Mouse (Mus musculus) stomach, embryonic 14.5 days (tissue): ENCODE results near the gene Pter. TPM values are rescaled to one million over a fixed set of nuclear protein-coding genes. Genes with fewer than 3 reads are reported as not detected.

Experiments used
- ATAC-seq: fragments of 200-750 bp; cut with Nextera tagmentation; 2 replicates; pipeline ENCODE4 v1.8.0; 2017; ENCODE audit warnings: low read depth, moderate TSS enrichment; ENCODE audit not compliant: insufficient number of reproducible peaks, insufficient read depth, low FRiP score
- H3K27ac ChIP-seq: fragments of 300-500 bp; sonication (generic); 2 replicates; pipeline ENCODE4 v1.5.1; 2014; ENCODE audit warnings: mild to moderate bottlenecking, low read length, moderate library complexity, mixed read lengths
- H3K27me3 ChIP-seq: fragments of 300-500 bp; sonication (generic); 2 replicates; pipeline ENCODE4 v1.6.1; 2014; ENCODE audit warnings: low read length, control low read depth, mixed read lengths; ENCODE audit not compliant: control insufficient read depth, insufficient read depth
- H3K36me3 ChIP-seq: fragments of 300-500 bp; sonication (generic); 2 replicates; pipeline ENCODE4 v1.6.1; 2014; ENCODE audit warnings: mild to moderate bottlenecking, control low read depth, low read length, moderate library complexity, mixed read lengths; ENCODE audit not compliant: control insufficient read depth, insufficient read depth
- H3K4me1 ChIP-seq: fragments of 300-500 bp; sonication (generic); 2 replicates; pipeline ENCODE4 v1.6.1; 2014; ENCODE audit warnings: low read length, control low read depth, mixed read lengths; ENCODE audit not compliant: control insufficient read depth, insufficient read depth
- H3K4me2 ChIP-seq: fragments of 300-500 bp; sonication (generic); replicated peaks from 2 replicates; pipeline ENCODE4 v1.6.1; 2014; ENCODE audit warnings: low read depth, low read length, control low read depth
- H3K4me3 ChIP-seq: fragments of 300-500 bp; sonication (generic); 2 replicates; pipeline ENCODE4 v1.5.1; 2014; ENCODE audit warnings: low read depth, low read length, control low read depth
- H3K9ac ChIP-seq: fragments of 300-500 bp; sonication (generic); replicated peaks from 2 replicates; pipeline ENCODE4 v1.6.1; 2014; ENCODE audit warnings: low read depth, mild to moderate bottlenecking, control low read depth, low read length, moderate library complexity, mixed read lengths
- H3K9me3 ChIP-seq: fragments of 300-500 bp; sonication (generic); 2 replicates; pipeline ENCODE4 v1.6.1; 2016; ENCODE audit warnings: low read depth, low read length, control low read depth; ENCODE audit not compliant: control insufficient read depth
- WGBS: fragments of 180-500 bp; shearing (Covaris S2); extraction: QIAGEN DNeasy Blood & Tissue Kit; methylation state at CpG from one replicate; pipeline ENCODE4 v1.1.7; 2014; 5-methylcytosine and 5-hydroxymethylcytosine counted together
- polyA plus RNA-seq: library from polyadenylated mRNA; unstranded; fragments of >200 nt; fragmentation: Nextera tagmentation; extraction: Ambion mirVana; gene quantifications from 2 replicates; pipeline ENCODE4 v1.2.1, GENCODE M21; 2014

Gene Pter
- 22.3 and 25.5 TPM in 2 replicates for polyA plus RNA-seq

GRCm38 (mm10) chr2:12923804-12924591, at the start of gene Pter:
Gene Pter, plus strand, starts transcription at chr2:12924041.
- peak; percentile 98 for ATAC-seq
- no peaks in the 10 kb centered on the region; the same call in 1 of the 2 replicates for H3K4me1 ChIP-seq
- peak within 1 kb of the TSS; percentile 60 for H3K9ac ChIP-seq
- peak within 1 kb of the TSS; percentile 56 for H3K4me3 ChIP-seq
- H3K9me3 ChIP-seq, result no peaks in the 10 kb centered on the region
- no peaks in the 10 kb centered on the region for H3K36me3 ChIP-seq
- under 1% methylated on average over 24 of the region's 24 CpGs for WGBS
- peak within 1 kb of the TSS; percentile 70 for H3K4me2 ChIP-seq
- H3K27me3 ChIP-seq, result no peaks in the 10 kb centered on the region
- peak within 1 kb of the TSS; percentile 80 for H3K27ac ChIP-seq

- H3K4me3 ChIP-seq, result no peak overlapping the region
- H3K9me3 ChIP-seq, result no peaks in the 10 kb centered on the region
- H3K27ac ChIP-seq, result no peak overlapping the region
- no peaks in the 10 kb centered on the region for H3K27me3 ChIP-seq
- H3K9ac ChIP-seq, result no peak overlapping the region
- H3K4me1 ChIP-seq, result no peaks in the 10 kb centered on the region
- no peak for ATAC-seq
- no peak overlapping the region for H3K4me2 ChIP-seq
- 65% methylated on average over 1 of the region's 1 CpGs for WGBS
- H3K36me3 ChIP-seq, result no peaks in the 10 kb centered on the region
These were observed 49.6 kb upstream of the Pter start for GRCm38 (mm10) chr2:12874232-12874631.

GRCm38 (mm10) chr2:12879492-12879891, 44.3 kb upstream of the Pter start:
- ATAC-seq, result no peak
- H3K36me3 ChIP-seq, result no peaks in the 10 kb centered on the region
- no peaks in the 10 kb centered on the region for H3K27me3 ChIP-seq
- no peak overlapping the region for H3K4me2 ChIP-seq
- H3K4me3 ChIP-seq, result no peak overlapping the region
- H3K27ac ChIP-seq, result no peak overlapping the region
- WGBS, result 53% methylated on average over 2 of the region's 2 CpGs
- H3K9me3 ChIP-seq, result no peaks in the 10 kb centered on the region
- no peaks in the 10 kb centered on the region for H3K4me1 ChIP-seq
- no peak overlapping the region for H3K9ac ChIP-seq

GRCm38 (mm10) chr2:12881009-12881408, 42.8 kb upstream of the Pter start:
- H3K4me2 ChIP-seq, result no peak overlapping the region
- no peaks in the 10 kb centered on the region for H3K27me3 ChIP-seq
- ATAC-seq, result no peak
- WGBS, result 92% methylated on average over 1 of the region's 1 CpGs
- H3K36me3 ChIP-seq, result no peaks in the 10 kb centered on the region
- H3K4me1 ChIP-seq, result no peaks in the 10 kb centered on the region
- no peaks in the 10 kb centered on the region for H3K9me3 ChIP-seq
- no peak overlapping the region for H3K27ac ChIP-seq
- no peak overlapping the region for H3K9ac ChIP-seq
- no peak overlapping the region for H3K4me3 ChIP-seq

- Histone ChIP-seq H3K4me1 (no peaks in the 10 kb centered on the region), H3K27ac (no peak overlapping the region), H3K27me3 (no peaks in the 10 kb centered on the region), H3K9me3 (no peaks in the 10 kb centered on the region), H3K36me3 (no peaks in the 10 kb centered on the region), H3K4me2 (no peak overlapping the region), H3K9ac (no peak overlapping the region), H3K4me3 (no peak overlapping the region)
- 62% methylated on average over 10 of the region's 10 CpGs for WGBS
- peak; percentile 71; the same call in 1 of the 2 replicates for ATAC-seq
These were observed 40.4 kb upstream of the Pter start for GRCm38 (mm10) chr2:12883276-12883914.

GRCm38 (mm10) chr2:12887015-12887414, 36.8 kb upstream of the Pter start:
- H3K9me3 ChIP-seq, result no peaks in the 10 kb centered on the region
- ATAC-seq, result no peak
- H3K36me3 ChIP-seq, result no peaks in the 10 kb centered on the region
- no peak overlapping the region for H3K27ac ChIP-seq
- H3K4me2 ChIP-seq, result no peak overlapping the region
- 30% methylated on average over 2 of the region's 2 CpGs for WGBS
- H3K27me3 ChIP-seq, result no peaks in the 10 kb centered on the region
- no peaks in the 10 kb centered on the region for H3K4me1 ChIP-seq
- no peak overlapping the region for H3K4me3 ChIP-seq
- H3K9ac ChIP-seq, result no peak overlapping the region

GRCm38 (mm10) chr2:12905786-12906185, 18.1 kb upstream of the Pter start:
- WGBS, result 81% methylated on average over 1 of the region's 1 CpGs
- Histone ChIP-seq H3K27me3 (no peaks in the 10 kb centered on the region), H3K4me3 (no peak overlapping the region), H3K4me2 (no peak overlapping the region), H3K4me1 (no peaks in the 10 kb centered on the region), H3K9me3 (no peaks in the 10 kb centered on the region), H3K9ac (no peak overlapping the region), H3K27ac (no peak overlapping the region), H3K36me3 (no peaks in the 10 kb centered on the region)
- no peak for ATAC-seq

GRCm38 (mm10) chr2:12925643-12926042, 1.8 kb downstream of the Pter start:
- no peaks in the 10 kb centered on the region; the same call in 1 of the 2 replicates for H3K4me1 ChIP-seq
- H3K36me3 ChIP-seq, result no peaks in the 10 kb centered on the region
- H3K4me3 ChIP-seq, result no peak overlapping the region
- H3K27me3 ChIP-seq, result no peaks in the 10 kb centered on the region
- no peak overlapping the region for H3K27ac ChIP-seq
- 72% methylated on average over 1 of the region's 1 CpGs for WGBS
- no peak for ATAC-seq
- H3K9ac ChIP-seq, result no peak overlapping the region
- H3K4me2 ChIP-seq, result no peak overlapping the region
- H3K9me3 ChIP-seq, result no peaks in the 10 kb centered on the region
